Mouse (Mus musculus): ENCODE data around the gene Efna5.

DNA sequence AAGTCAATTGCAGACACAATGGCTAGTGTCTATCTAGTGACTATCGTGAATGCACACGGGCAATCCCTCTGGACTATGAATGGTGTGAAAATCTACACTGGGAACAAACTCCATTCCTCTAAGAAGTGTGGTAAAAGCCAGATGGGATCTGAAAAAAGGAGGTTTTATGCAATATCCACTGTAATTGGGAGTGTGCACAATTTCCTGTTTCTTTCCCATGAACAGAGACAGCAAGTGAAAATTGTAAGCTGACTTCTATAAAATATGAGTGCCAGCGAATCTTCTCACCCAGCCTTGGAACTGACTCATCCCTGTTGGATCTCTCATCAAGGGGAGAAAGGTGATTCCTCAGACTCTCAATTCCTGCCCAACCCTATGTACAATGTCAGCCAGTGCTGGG lies 83.8 kb downstream of the Efna5 start:
- TF ChIP-seq CTCF (IDR thresholded peaks at IDR 0.05; ENCODE audit: borderline replicate concordance, control insufficient read depth, extremely low read depth, insufficient read depth, low read length, poor library complexity): no peak
- TF ChIP-seq POLR2A (IDR thresholded peaks at IDR 0.05; ENCODE audit: control insufficient read depth, extremely low read depth, insufficient read depth, low read length, poor library complexity): no peak
